Mouse (Mus musculus): ENCODE measurements around the gene Fli1.

Gene Fli1

GRCm38 (mm10) chr9:32468313-32468712 is 74.3 kb downstream of the Fli1 start:
- no peak for DNase-seq (ENCODE audit: extremely low spot score)

- DNase-seq (ENCODE audit: extremely low spot score): no peak
These were observed 75.2 kb downstream of the Fli1 start for GRCm38 (mm10) chr9:32467443-32467842.

GRCm38 (mm10) chr9:32466861-32467260 is 75.8 kb downstream of the Fli1 start:
- no peak for DNase-seq (ENCODE audit: extremely low spot score)

GRCm38 (mm10) chr9:32456707-32457106 is 86.0 kb downstream of the Fli1 start:
- DNase-seq (ENCODE audit: extremely low spot score): no peak

GRCm38 (mm10) chr9:32450161-32450560 is 92.5 kb downstream of the Fli1 start:
- no peak for DNase-seq (ENCODE audit: extremely low spot score)

- no peak for DNase-seq (ENCODE audit: extremely low spot score)
These were observed 93.9 kb downstream of the Fli1 start for GRCm38 (mm10) chr9:32448766-32449165.

GRCm38 (mm10) chr9:32445789-32446188 is 96.9 kb downstream of the Fli1 start:
- DNase-seq (ENCODE audit: extremely low spot score): no peak

- DNase-seq (ENCODE audit: extremely low spot score): no peak
These were observed 98.0 kb downstream of the Fli1 start for GRCm38 (mm10) chr9:32444453-32445201.

- peak; percentile 10 for DNase-seq (ENCODE audit: extremely low spot score)
These were observed 98.8 kb downstream of the Fli1 start for GRCm38 (mm10) chr9:32443817-32444216.

- DNase-seq (ENCODE audit: extremely low spot score): no peak
These were observed 99.5 kb downstream of the Fli1 start for GRCm38 (mm10) chr9:32443115-32443514.

- DNase-seq (ENCODE audit: extremely low spot score): no peak
These were observed 108.1 kb downstream of the Fli1 start for GRCm38 (mm10) chr9:32434241-32435213.

GRCm38 (mm10) chr9:32431061-32431460 is 111.6 kb downstream of the Fli1 start:
- DNase-seq (ENCODE audit: extremely low spot score): no peak

GRCm38 (mm10) chr9:32425321-32425720 is 117.3 kb downstream of the Fli1 start:
- DNase-seq (ENCODE audit: extremely low spot score): no peak

- no peak for DNase-seq (ENCODE audit: extremely low spot score)
These were observed 122.0 kb downstream of the Fli1 start for GRCm38 (mm10) chr9:32420711-32421110.

- peak; percentile 35 for DNase-seq (ENCODE audit: extremely low spot score)
These were observed 125.1 kb downstream of the Fli1 start for GRCm38 (mm10) chr9:32417466-32418116.

GRCm38 (mm10) chr9:32415952-32416351 is 126.7 kb downstream of the Fli1 start:
- no peak for DNase-seq (ENCODE audit: extremely low spot score)

- DNase-seq (ENCODE audit: extremely low spot score): no peak
These were observed 127.7 kb downstream of the Fli1 start for GRCm38 (mm10) chr9:32414956-32415355.

GRCm38 (mm10) chr9:32412836-32413580 is 129.7 kb downstream of the Fli1 start:
- DNase-seq (ENCODE audit: extremely low spot score): no peak

GRCm38 (mm10) chr9:32411507-32411906 is 131.2 kb downstream of the Fli1 start:
- no peak for DNase-seq (ENCODE audit: extremely low spot score)

- DNase-seq (ENCODE audit: extremely low spot score): no peak
These were observed 132.0 kb downstream of the Fli1 start for GRCm38 (mm10) chr9:32410671-32411070.
